Mouse (Mus musculus) E14TG2a.4 (cell line): ENCODE measurements around the gene Cnst.
"Not testable (repeated sequence)": the region's sequence is repeated elsewhere in the genome, so short reads cannot be mapped to it uniquely, and the experiment has no call there.

Experiments
- H3K27me3 ChIP-seq: 2 replicates; pipeline ENCODE4 v1.6.1; 2014; ENCODE audit warnings: low read length, control low read depth; ENCODE audit not compliant: insufficient read depth
- H3K36me3 ChIP-seq: 2 replicates; pipeline ENCODE4 v1.6.1; 2014; ENCODE audit warnings: low read length, control low read depth; ENCODE audit not compliant: insufficient read depth
- H3K4me1 ChIP-seq: replicated peaks from 2 replicates; pipeline ENCODE4 v1.6.1; 2014; ENCODE audit warnings: low read depth, low read length, control low read depth
- H3K4me3 ChIP-seq: replicated peaks from 2 replicates; pipeline ENCODE4 v1.5.1; 2014; ENCODE audit warnings: mild to moderate bottlenecking, low read length
- H3K9me3 ChIP-seq: 2 replicates; pipeline ENCODE4 v1.6.1; 2014; ENCODE audit warnings: low read length, control low read depth
- CTCF ChIP-seq: conservative IDR thresholded peaks from 2 replicates; pipeline ENCODE4 v1.5.1; 2014; ENCODE audit warnings: low read length
- NANOG ChIP-seq: IDR thresholded peaks from 2 replicates; pipeline ENCODE4 v1.6.1; 2014; ENCODE audit warnings: borderline replicate concordance, low read length, mixed read lengths
- POU5F1 ChIP-seq: IDR thresholded peaks from 2 replicates; pipeline ENCODE4 v1.6.1; 2014; ENCODE audit warnings: low read length, borderline replicate concordance

The Cnst gene

DNA sequence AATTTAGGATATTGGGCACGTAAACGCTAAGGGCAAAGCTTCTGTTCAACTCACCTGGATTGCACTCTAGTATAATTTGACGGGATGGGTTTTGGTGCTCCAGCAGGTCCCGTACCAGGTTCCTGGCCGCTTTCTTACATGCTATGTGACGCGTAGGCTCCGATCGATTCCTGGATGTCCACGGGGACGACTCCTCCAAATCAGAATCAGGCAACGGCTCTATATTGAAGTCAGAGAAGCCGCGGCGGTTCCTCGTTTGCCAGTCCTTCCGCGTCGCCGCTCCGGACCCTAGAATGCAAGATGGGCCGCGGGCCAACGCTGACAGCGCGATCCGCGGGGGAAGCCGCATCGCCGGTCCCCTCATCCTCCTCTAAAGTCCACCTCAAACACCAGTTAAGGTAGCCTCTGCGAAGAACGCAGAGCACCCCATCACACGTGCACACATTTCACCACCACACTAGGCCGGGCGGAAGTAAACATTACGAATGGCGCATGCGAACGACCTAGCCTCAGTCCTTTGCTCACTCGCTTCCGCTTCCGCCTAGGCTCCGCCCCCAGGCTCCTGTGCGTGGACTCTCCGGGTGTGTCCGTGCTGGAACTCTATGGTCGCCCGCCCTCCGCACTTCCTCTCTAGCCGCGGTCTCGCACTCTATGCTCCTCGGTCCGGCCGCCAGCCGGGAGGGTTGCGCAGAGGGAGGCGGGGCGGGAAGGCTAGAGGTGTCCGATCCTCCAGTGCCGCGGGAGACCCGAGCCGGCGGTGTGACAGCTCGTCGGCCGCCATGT lies at the start of gene Cnst, which contains the start of gene Tfb2m:
TSS of gene Cnst (plus strand) at position 603 of the 783 bp plus-strand sequence.
TSS of gene Tfb2m (minus strand) at position 500 of the 783 bp plus-strand sequence.
- H3K4me1 ChIP-seq = peaks cover 39% of the 10 kb centered on the region
- H3K27me3 ChIP-seq, H3K9me3 ChIP-seq: not testable (repeated sequence)
- H3K36me3 ChIP-seq = peaks cover 32% of the 10 kb centered on the region
- peak within 1 kb of the TSS; percentile 91 for H3K4me3 ChIP-seq

DNA sequence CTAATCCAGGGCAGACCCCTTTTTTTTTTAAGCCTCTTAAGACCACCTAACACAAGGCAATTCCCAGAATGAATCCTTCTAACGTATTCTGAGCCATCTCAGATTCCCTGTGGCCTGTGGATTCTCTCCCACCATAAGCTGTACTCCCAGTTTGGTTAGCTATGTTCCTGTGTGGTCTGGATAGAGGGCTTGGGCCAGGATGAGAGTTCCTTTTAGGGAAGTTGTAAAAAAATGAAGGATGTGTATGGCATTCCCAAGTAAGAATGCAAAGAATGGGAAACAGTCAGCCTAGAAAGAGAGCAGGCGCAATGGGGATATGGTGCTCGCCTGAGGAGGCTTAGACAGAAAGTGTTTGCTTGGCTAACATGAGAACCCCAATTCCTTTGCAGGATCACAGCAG lies 46.9 kb upstream of the Cnst start:
- Histone ChIP-seq H3K27me3 (no peaks in the 10 kb centered on the region), H3K4me3 (no peak overlapping the region), H3K36me3 (peaks cover 12% of the 10 kb centered on the region), H3K4me1 (peaks cover 20% of the 10 kb centered on the region), H3K9me3 (no peaks in the 10 kb centered on the region)
- TF ChIP-seq NANOG (no peak), POU5F1 (no peak), CTCF (no peak)

DNA sequence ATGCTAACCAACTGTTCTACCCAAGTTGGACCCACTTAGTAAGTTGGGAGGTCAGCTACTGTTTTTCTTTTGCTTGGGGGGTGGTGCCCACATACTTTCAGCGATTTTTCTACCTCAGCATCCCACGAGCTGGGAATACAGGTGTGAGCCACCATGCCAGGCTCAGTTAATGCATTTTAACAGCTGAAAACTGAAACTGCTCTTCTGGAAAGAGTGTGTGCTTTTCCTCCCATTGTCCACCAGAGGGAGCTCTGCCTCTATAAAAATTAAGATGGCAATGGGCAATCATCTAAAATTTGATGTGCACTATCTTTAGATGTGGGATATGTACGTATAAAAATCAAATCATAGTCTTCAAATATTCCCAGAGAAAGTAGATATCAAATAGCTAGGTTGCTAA lies 43.6 kb upstream of the Cnst start:
- peaks cover 40% of the 10 kb centered on the region for H3K4me1 ChIP-seq
- TF ChIP-seq POU5F1 (no peak), CTCF (peak; percentile 94), NANOG (no peak)
- H3K4me3 ChIP-seq = no peak overlapping the region
- H3K36me3 ChIP-seq = peaks cover 22% of the 10 kb centered on the region
- no peaks in the 10 kb centered on the region for H3K9me3 ChIP-seq
- H3K27me3 ChIP-seq = no peaks in the 10 kb centered on the region

DNA sequence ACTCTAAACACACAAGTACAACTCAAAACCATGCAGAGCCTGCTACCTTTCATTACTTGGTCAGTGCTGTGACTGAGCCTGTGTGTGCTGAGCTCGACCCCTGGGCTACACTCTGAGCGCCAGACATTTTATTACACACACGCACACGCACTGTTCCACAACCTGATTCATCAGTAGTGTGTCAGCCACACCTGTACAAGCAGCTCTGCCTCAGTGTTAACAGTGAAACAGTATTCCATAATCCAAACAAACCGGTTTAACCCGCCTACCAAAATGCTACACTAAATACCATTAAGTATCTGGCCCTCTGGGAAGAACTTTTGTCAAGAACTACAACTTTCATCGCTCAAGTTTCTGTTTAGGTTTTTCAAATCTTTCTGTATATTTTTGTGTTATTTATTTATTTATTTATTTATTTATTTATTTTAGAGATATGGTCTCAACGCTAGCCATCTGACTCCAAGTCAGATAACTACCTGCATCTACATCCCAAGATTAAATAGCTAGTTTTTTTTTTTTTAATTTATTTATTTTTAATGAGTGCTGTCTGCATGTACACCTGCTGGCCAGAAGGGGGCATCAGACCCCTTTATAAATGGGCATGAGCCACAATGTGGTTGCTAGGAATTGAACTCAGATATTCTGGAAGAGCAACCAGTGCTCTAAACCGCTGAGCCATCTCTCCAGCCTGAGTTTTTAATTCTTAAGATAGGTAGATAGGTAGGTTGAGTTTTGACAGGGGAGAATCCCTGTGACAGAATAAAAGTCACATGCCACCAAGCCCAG lies 39.4 kb upstream of the Cnst start:
- peaks cover 16% of the 10 kb centered on the region for H3K36me3 ChIP-seq
- H3K27me3 ChIP-seq = no peaks in the 10 kb centered on the region
- H3K4me3 ChIP-seq = no peak overlapping the region
- H3K9me3 ChIP-seq = no peaks in the 10 kb centered on the region
- H3K4me1 ChIP-seq = peaks cover 53% of the 10 kb centered on the region
- TF ChIP-seq CTCF (peak; percentile 71), POU5F1 (no peak), NANOG (no peak)

DNA sequence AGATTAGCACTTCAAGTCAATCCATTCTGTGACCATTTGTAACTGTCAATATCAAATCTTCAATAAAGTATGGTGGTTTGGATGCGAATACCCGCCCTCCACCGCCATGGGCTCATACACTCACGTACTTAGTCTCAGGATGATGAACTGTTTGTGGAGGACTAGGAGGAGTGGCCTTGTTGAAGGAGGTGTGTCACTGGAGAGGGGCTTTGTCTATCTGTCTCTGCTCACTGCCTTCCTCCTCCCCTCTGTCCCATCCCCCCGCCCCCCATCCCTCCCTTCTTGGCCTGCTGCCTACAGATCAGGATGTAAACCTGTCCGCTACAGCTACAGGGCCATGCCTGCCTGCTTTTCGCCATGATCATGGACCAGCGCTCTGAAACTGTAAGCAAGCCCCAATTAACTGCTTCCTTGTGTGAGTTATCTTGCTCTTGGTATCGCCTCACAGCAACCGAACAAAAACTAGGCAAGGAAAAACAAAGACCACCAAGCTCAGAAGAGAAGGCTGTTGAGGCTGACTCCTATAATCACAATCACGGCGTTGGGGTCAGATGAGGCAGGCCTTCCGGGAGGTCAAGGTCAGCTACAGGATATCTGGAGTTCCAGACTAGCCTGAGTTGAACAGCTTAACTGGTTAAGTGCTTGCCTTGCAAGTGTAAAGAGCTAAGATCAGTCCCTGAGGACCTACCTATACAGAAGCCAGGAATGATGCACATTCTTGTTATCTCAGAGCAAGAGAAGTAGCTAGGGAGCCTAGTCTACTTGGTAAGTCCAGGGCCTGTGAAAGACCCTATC lies 35.4 kb upstream of the Cnst start:
- H3K4me1 ChIP-seq = peaks cover 53% of the 10 kb centered on the region
- H3K9me3 ChIP-seq = no peaks in the 10 kb centered on the region
- peak overlapping the region; percentile 32; the same call in 1 of the 2 replicates for H3K4me3 ChIP-seq
- H3K36me3 ChIP-seq = peaks cover 30% of the 10 kb centered on the region
- no peaks in the 10 kb centered on the region for H3K27me3 ChIP-seq
- TF ChIP-seq NANOG (no peak), POU5F1 (no peak), CTCF (no peak)

DNA sequence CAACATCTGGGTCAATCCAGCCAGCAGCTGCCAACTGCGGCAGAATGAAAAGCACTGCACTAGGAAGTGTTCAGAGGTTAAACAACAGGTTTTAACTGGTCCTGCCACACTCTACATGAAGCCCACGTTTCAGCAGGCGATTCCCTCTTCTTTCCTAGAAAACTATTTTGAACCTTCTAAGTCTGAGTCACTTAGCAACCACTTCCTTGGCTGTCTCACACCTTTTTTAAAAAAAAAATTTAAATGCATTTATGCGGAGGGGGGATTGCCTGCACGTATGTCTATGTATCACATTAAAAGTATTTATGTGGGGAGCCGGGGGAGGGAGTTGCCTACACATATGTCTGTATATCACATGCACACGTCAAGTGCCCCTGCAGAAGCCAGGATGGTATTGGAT lies 34.3 kb upstream of the Cnst start:
- H3K27me3 ChIP-seq = no peaks in the 10 kb centered on the region
- H3K9me3 ChIP-seq = no peaks in the 10 kb centered on the region
- TF ChIP-seq NANOG (no peak), CTCF (no peak)
- no peak overlapping the region for H3K4me3 ChIP-seq
- peaks cover 31% of the 10 kb centered on the region for H3K36me3 ChIP-seq
- H3K4me1 ChIP-seq = peaks cover 55% of the 10 kb centered on the region

DNA sequence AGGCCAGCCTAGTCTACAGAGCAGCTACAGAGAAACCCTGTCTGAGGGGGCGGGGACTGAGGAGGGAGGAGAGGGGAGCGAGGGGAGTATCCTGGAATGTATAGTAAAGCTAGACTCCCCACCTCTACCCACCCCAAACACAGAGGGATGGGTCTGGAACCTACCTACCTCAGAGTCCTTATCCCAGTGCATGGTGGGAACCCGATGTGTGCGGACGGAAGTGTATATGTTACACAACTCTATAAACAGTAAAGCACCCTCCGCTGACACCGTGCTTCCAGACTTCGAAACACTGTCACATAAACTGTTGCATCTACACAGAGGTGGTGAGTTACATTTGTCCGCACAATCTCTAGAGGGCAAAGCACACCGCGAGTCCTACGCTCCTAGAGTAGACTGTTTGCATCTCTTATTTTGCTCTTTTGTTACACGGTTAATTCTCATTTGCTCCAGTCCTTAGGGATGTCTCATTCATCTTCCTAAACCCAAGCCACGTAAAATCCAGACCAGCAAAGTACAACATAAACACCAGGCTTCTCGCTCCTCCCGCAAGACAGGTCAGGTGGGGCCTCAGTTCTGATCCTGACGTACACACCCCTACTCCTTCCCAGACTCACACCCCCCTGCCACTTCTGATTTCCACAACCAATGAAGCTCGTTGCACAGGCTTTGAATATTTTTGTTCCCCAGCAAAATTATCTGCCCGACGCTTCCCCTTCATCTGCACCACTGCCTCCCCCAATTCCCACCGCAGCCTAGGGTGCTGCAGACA lies 29.0 kb upstream of the Cnst start:
- Histone ChIP-seq H3K4me3 (peak overlapping the region; percentile 94), H3K9me3 (no peaks in the 10 kb centered on the region), H3K36me3 (peaks cover 24% of the 10 kb centered on the region), H3K27me3 (no peaks in the 10 kb centered on the region), H3K4me1 (peaks cover 33% of the 10 kb centered on the region)
- TF ChIP-seq CTCF (no peak), NANOG (no peak), POU5F1 (no peak)
